Mouse (Mus musculus): ENCODE results near the gene Golga5. TPM values are rescaled to one million over a fixed set of nuclear protein-coding genes. Genes with fewer than 3 reads are reported as not detected.
A peak's percentile ranks its signal among the peaks of the same experiment; 100 is the strongest.

The Golga5 gene
- total and polyA plus RNA-seq, 3 experiments = 29.5 to 35.7 (median 35.5) TPM

- peak; percentile 67 for TF ChIP-seq ZMIZ1 (IDR thresholded peaks at IDR 0.05; ENCODE audit: low read depth, low read length)
These were observed at the start of gene Golga5 (continued) for GRCm38 (mm10) chr12:102468894-102469764.

- Histone ChIP-seq H3K27ac (ENCODE audit: insufficient read depth, low read depth) (no peak overlapping the region), H3K9me3 (replicated peaks; ENCODE audit: low read length) (no peaks in the 10 kb centered on the region), H3K4me3 (replicated peaks in 1 of 3; ENCODE audit: low read depth in 2 of 3, low read length in 2 of 3, poor library complexity in 1 of 3) (no peak overlapping the region), H3K36me3 (replicated peaks in 1 of 2; ENCODE audit: control insufficient read depth in 1 of 2, insufficient read depth in 1 of 2, low read length in 1 of 2) (peaks cover 11 to 67% of the 10 kb centered on the region in 2 experiments), H3K9ac (ENCODE audit: insufficient read depth, low read depth) (no peak overlapping the region), H3K4me2 (ENCODE audit: insufficient read depth, low read depth, poor library complexity, severe bottlenecking) (no peak overlapping the region), H3K4me1 (ENCODE audit: control insufficient read depth in 1 of 2, insufficient read depth in 2 of 2) (peaks cover 0 to 20% of the 10 kb centered on the region in 2 experiments; a peak in 1 of 4 replicates), H3K79me2 (replicated peaks; ENCODE audit: control insufficient read depth, extremely low read depth, insufficient read depth, poor library complexity, severe bottlenecking) (no peaks in the 10 kb centered on the region), H3K27me3 (replicated peaks) (no peaks in the 10 kb centered on the region)
- DNase-seq (ENCODE audit: extremely low read depth) = no peak
- dilution Hi-C loops (cut with MboI; ENCODE audit: extremely low pct_ligation_motif_present, extremely low pct_unique_long_range_greater_than_20kb, low sequenced_read_pairs) = no loop called here
- TF ChIP-seq IRF4 (IDR thresholded peaks at IDR 0.05; ENCODE audit: low read depth, low read length) = no peak
- TF ChIP-seq EP300 (IDR thresholded peaks at IDR 0.05; ENCODE audit: low read length) = 0 out of 2 replicates have a peak, but pooled peaks have one; percentile 4
- in situ Hi-C loops (cut with MboI; ENCODE audit: low pct_ligation_motif_present, low pct_unique_long_range_greater_than_20kb, low sequenced_read_pairs) = no loop called here
These were observed 49.4 kb upstream of the Golga5 start for GRCm38 (mm10) chr12:102419544-102419943.

GRCm38 (mm10) chr12:102420168-102420890 is 48.6 kb upstream of the Golga5 start:
- no peaks in the 10 kb centered on the region for H3K9me3 ChIP-seq (replicated peaks; ENCODE audit: low read length)
- no peaks in the 10 kb centered on the region for H3K27me3 ChIP-seq (replicated peaks)
- H3K4me1 ChIP-seq (ENCODE audit: control insufficient read depth in 1 of 2, insufficient read depth in 2 of 2) = peaks cover 4 to 28% of the 10 kb centered on the region in 2 experiments; a peak in 2 of 4 replicates
- H3K9ac ChIP-seq (ENCODE audit: insufficient read depth, low read depth) = no peak overlapping the region
- DNase-seq (ENCODE audit: extremely low read depth) = no peak
- H3K79me2 ChIP-seq (replicated peaks; ENCODE audit: control insufficient read depth, extremely low read depth, insufficient read depth, poor library complexity, severe bottlenecking) = no peaks in the 10 kb centered on the region
- no peak overlapping the region for H3K4me3 ChIP-seq (replicated peaks in 1 of 3; ENCODE audit: low read depth in 2 of 3, low read length in 2 of 3, poor library complexity in 1 of 3)
- TF ChIP-seq ZKSCAN1 (IDR thresholded peaks at IDR 0.05; ENCODE audit: borderline replicate concordance, low read depth, low read length) (no peak), ELF1 (IDR thresholded peaks at IDR 0.05; ENCODE audit: low read depth, low read length) (no peak), RAD21 (IDR thresholded peaks at IDR 0.05; ENCODE audit: low read depth, low read length) (no peak), POLR2AphosphoS2 (IDR thresholded peaks at IDR 0.05; ENCODE audit: low read depth, low read length) (no peak), MYC (IDR thresholded peaks at IDR 0.05; ENCODE audit: low read depth, low read length) (no peak), JUND (conservative IDR thresholded peaks at IDR 0.05; ENCODE audit: low read depth, low read length) (no peak), CHD2 (IDR thresholded peaks at IDR 0.05; ENCODE audit: low read length) (no peak), RCOR1 (conservative IDR thresholded peaks at IDR 0.05; ENCODE audit: low read depth, low read length) (no peak), CTCF (conservative IDR thresholded peaks at IDR 0.05 in 1 of 2, IDR thresholded peaks at IDR 0.05 in 1 of 2; ENCODE audit: low read depth in 2 of 2, low read length in 2 of 2) (no peak), NELFE (IDR thresholded peaks at IDR 0.05; ENCODE audit: low read depth, low read length) (no peak), GABPA (IDR thresholded peaks at IDR 0.05; ENCODE audit: insufficient replicate concordance, low read depth, low read length) (no peak), HCFC1 (IDR thresholded peaks at IDR 0.05; ENCODE audit: low read depth, low read length) (no peak), IRF4 (IDR thresholded peaks at IDR 0.05; ENCODE audit: low read depth, low read length) (no peak), ZNF384 (IDR thresholded peaks at IDR 0.05; ENCODE audit: low read depth, low read length) (no peak), POLR2A (IDR thresholded peaks at IDR 0.05; ENCODE audit: low read depth, low read length) (no peak), MAFK (IDR thresholded peaks at IDR 0.05; ENCODE audit: insufficient replicate concordance, low read length) (no peak), E2F4 (IDR thresholded peaks at IDR 0.05; ENCODE audit: insufficient replicate concordance, low read depth, low read length) (no peak), TCF12 (IDR thresholded peaks at IDR 0.05; ENCODE audit: low read depth, low read length) (no peak), TBP (conservative IDR thresholded peaks at IDR 0.05; ENCODE audit: low read depth, low read length) (no peak), UBTF (IDR thresholded peaks at IDR 0.05; ENCODE audit: low read depth, low read length) (no peak)
- H3K4me2 ChIP-seq (ENCODE audit: insufficient read depth, low read depth, poor library complexity, severe bottlenecking) = no peak overlapping the region
- peaks cover 7 to 59% of the 10 kb centered on the region in 2 experiments for H3K36me3 ChIP-seq (replicated peaks in 1 of 2; ENCODE audit: control insufficient read depth in 1 of 2, insufficient read depth in 1 of 2, low read length in 1 of 2)
- in situ Hi-C loops (cut with MboI; ENCODE audit: low pct_ligation_motif_present, low pct_unique_long_range_greater_than_20kb, low sequenced_read_pairs) = no loop called here
- H3K27ac ChIP-seq (ENCODE audit: insufficient read depth, low read depth) = no peak overlapping the region
- dilution Hi-C loops (cut with MboI; ENCODE audit: extremely low pct_ligation_motif_present, extremely low pct_unique_long_range_greater_than_20kb, low sequenced_read_pairs) = no loop called here
